Mouse (Mus musculus): ENCODE measurements at regions not wholly inside any gene's neighbourhood (a gene's known extent, or its start where the extent isn't known, plus 50 kb on each side); places are given as distances from the start of the nearest gene placed in this dataset.

GRCm38 (mm10) chr16:5438405-5438804 lies 182.6 kb upstream of the Eef2kmt start:
- Histone ChIP-seq H3K4me1 (replicated peaks; ENCODE audit: control insufficient read depth in 2 of 2, insufficient read depth in 2 of 2, low read length in 1 of 2) (no peaks in the 10 kb centered on the region), H3K9ac (replicated peaks) (no peak overlapping the region), H3K4me2 (ENCODE audit: low read depth) (no peak overlapping the region), H3K27me3 (ENCODE audit: control insufficient read depth, insufficient read depth, low read length) (no peaks in the 10 kb centered on the region), H3K36me3 (replicated peaks; ENCODE audit: control insufficient read depth, insufficient read depth, low read depth) (no peaks in the 10 kb centered on the region), H3K9me3 (ENCODE audit: control insufficient read depth, low read length) (no peaks in the 10 kb centered on the region), H3K4me3 (ENCODE audit: insufficient read depth in 1 of 2, low read depth in 2 of 2, low read length in 2 of 2) (no peak overlapping the region), H3K27ac (no peak overlapping the region)
- WGBS (ENCODE audit: insufficient replicate concordance), result 51% methylated on average over 2 of the region's 2 CpGs
- DNase-seq (ENCODE audit: low read depth in 3 of 3, low spot score in 3 of 3), result no peak
- no peak for TF ChIP-seq CTCF (IDR thresholded peaks at IDR 0.05; ENCODE audit: low read depth)
- TF ChIP-seq EP300 (IDR thresholded peaks at IDR 0.05; ENCODE audit: low read depth), result no peak
- ATAC-seq (ENCODE audit: insufficient read depth), result no peak

- DNase-seq (ENCODE audit: low read depth in 3 of 3, low spot score in 3 of 3), result peak in 1 of 3 experiments; percentile 3
- no peak for TF ChIP-seq CTCF (IDR thresholded peaks at IDR 0.05; ENCODE audit: low read depth)
- no peak for TF ChIP-seq EP300 (IDR thresholded peaks at IDR 0.05; ENCODE audit: low read depth)
- Histone ChIP-seq H3K9me3 (ENCODE audit: control insufficient read depth, low read length) (no peaks in the 10 kb centered on the region), H3K36me3 (replicated peaks; ENCODE audit: control insufficient read depth, insufficient read depth, low read depth) (no peaks in the 10 kb centered on the region), H3K4me3 (ENCODE audit: insufficient read depth in 1 of 2, low read depth in 2 of 2, low read length in 2 of 2) (no peak overlapping the region), H3K27me3 (ENCODE audit: control insufficient read depth, insufficient read depth, low read length) (no peaks in the 10 kb centered on the region), H3K9ac (replicated peaks) (no peak overlapping the region), H3K27ac (no peak overlapping the region), H3K4me2 (ENCODE audit: low read depth) (no peak overlapping the region), H3K4me1 (replicated peaks; ENCODE audit: control insufficient read depth in 2 of 2, insufficient read depth in 2 of 2, low read length in 1 of 2) (no peaks in the 10 kb centered on the region)
- no peak for ATAC-seq (ENCODE audit: insufficient read depth)
- WGBS (ENCODE audit: insufficient replicate concordance), result 12% methylated on average over 5 of the region's 5 CpGs
These were observed 175.9 kb upstream of the Eef2kmt start for GRCm38 (mm10) chr16:5431689-5432088.

- WGBS (ENCODE audit: insufficient replicate concordance), result 60% methylated on average over 3 of the region's 3 CpGs
- H3K36me3 ChIP-seq (replicated peaks; ENCODE audit: control insufficient read depth, insufficient read depth, low read depth), result no peaks in the 10 kb centered on the region
- no peak overlapping the region for H3K27ac ChIP-seq
- H3K9me3 ChIP-seq (ENCODE audit: control insufficient read depth, low read length), result no peaks in the 10 kb centered on the region
- H3K4me2 ChIP-seq (ENCODE audit: low read depth), result no peak overlapping the region
- DNase-seq (ENCODE audit: low read depth in 3 of 3, low spot score in 3 of 3) (no peak), ATAC-seq (ENCODE audit: insufficient read depth) (no peak)
- no peak overlapping the region for H3K4me3 ChIP-seq (ENCODE audit: insufficient read depth in 1 of 2, low read depth in 2 of 2, low read length in 2 of 2)
- TF ChIP-seq CTCF (IDR thresholded peaks at IDR 0.05; ENCODE audit: low read depth) (no peak), EP300 (IDR thresholded peaks at IDR 0.05; ENCODE audit: low read depth) (no peak)
- H3K27me3 ChIP-seq (ENCODE audit: control insufficient read depth, insufficient read depth, low read length), result no peaks in the 10 kb centered on the region
- no peak overlapping the region for H3K9ac ChIP-seq (replicated peaks)
- H3K4me1 ChIP-seq (replicated peaks; ENCODE audit: control insufficient read depth in 2 of 2, insufficient read depth in 2 of 2, low read length in 1 of 2), result no peaks in the 10 kb centered on the region
These were observed 175.3 kb upstream of the Eef2kmt start for GRCm38 (mm10) chr16:5431111-5431510.

GRCm38 (mm10) chr16:5429466-5429865 lies 173.7 kb upstream of the Eef2kmt start:
- no peak overlapping the region for H3K27ac ChIP-seq
- no peaks in the 10 kb centered on the region for H3K36me3 ChIP-seq (replicated peaks; ENCODE audit: control insufficient read depth, insufficient read depth, low read depth)
- no peaks in the 10 kb centered on the region for H3K9me3 ChIP-seq (ENCODE audit: control insufficient read depth, low read length)
- H3K4me1 ChIP-seq (replicated peaks; ENCODE audit: control insufficient read depth in 2 of 2, insufficient read depth in 2 of 2, low read length in 1 of 2), result no peaks in the 10 kb centered on the region
- H3K9ac ChIP-seq (replicated peaks), result no peak overlapping the region
- H3K4me2 ChIP-seq (ENCODE audit: low read depth), result no peak overlapping the region
- ATAC-seq (ENCODE audit: insufficient read depth) (no peak), DNase-seq (ENCODE audit: low read depth in 3 of 3, low spot score in 3 of 3) (no peak)
- 35% methylated on average over 2 of the region's 2 CpGs for WGBS (ENCODE audit: insufficient replicate concordance)
- no peak overlapping the region for H3K4me3 ChIP-seq (ENCODE audit: insufficient read depth in 1 of 2, low read depth in 2 of 2, low read length in 2 of 2)
- TF ChIP-seq CTCF (IDR thresholded peaks at IDR 0.05; ENCODE audit: low read depth), result no peak
- H3K27me3 ChIP-seq (ENCODE audit: control insufficient read depth, insufficient read depth, low read length), result no peaks in the 10 kb centered on the region

GRCm38 (mm10) chr16:5425908-5426307 lies 170.1 kb upstream of the Eef2kmt start:
- Histone ChIP-seq H3K4me3 (ENCODE audit: insufficient read depth in 1 of 2, low read depth in 2 of 2, low read length in 2 of 2) (no peak overlapping the region), H3K27ac (no peak overlapping the region), H3K36me3 (replicated peaks; ENCODE audit: control insufficient read depth, insufficient read depth, low read depth) (no peaks in the 10 kb centered on the region), H3K27me3 (ENCODE audit: control insufficient read depth, insufficient read depth, low read length) (no peaks in the 10 kb centered on the region), H3K9ac (replicated peaks) (no peak overlapping the region), H3K4me2 (ENCODE audit: low read depth) (no peak overlapping the region), H3K9me3 (ENCODE audit: control insufficient read depth, low read length) (no peaks in the 10 kb centered on the region), H3K4me1 (replicated peaks; ENCODE audit: control insufficient read depth in 2 of 2, insufficient read depth in 2 of 2, low read length in 1 of 2) (no peaks in the 10 kb centered on the region)
- ATAC-seq (ENCODE audit: insufficient read depth), result no peak
- TF ChIP-seq EP300 (IDR thresholded peaks at IDR 0.05; ENCODE audit: low read depth) (no peak), CTCF (IDR thresholded peaks at IDR 0.05; ENCODE audit: low read depth) (no peak)
- DNase-seq (ENCODE audit: low read depth in 3 of 3, low spot score in 3 of 3), result no peak
- 30% methylated on average over 2 of the region's 2 CpGs for WGBS (ENCODE audit: insufficient replicate concordance)

Data from liver, embryonic 14.5 days (tissue).